ENCODE assay signal across 16 mouse cellular contexts in the genomic region with DNA sequence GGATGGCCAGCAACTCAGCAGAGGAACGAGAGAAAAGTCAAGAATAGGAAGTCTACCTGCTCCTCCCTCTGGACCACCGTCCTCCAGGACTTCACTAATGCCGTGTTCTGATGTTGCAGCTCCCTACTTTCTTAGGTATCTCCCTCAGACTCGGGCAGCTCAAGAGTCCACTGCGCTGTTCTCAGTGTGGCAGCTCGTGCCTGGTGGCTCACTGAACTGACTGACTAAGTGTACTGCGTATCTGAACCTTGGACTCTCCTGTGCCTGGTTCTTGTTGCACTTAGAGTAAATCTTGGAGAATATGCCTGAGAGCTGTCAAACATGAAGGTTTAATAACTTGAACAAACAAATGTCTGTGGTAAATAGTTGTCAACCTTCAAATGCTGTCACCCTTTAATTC.
"Had no signal": no experiment of that assay in that cellular context is flagged by ENCODE, and none has a peak within 500 bp of the region (broad histone marks: within the 10 kb centered on the region; RNA-seq: fewer than 3 reads in every experiment).

No protein-coding gene starts in this region.

- H3K4me3 ChIP-seq: layer of hippocampus, adult 2 months; limb, embryonic 12.5 days; liver, embryonic 13.5 days; lung, embryonic 15.5 days; megakaryocyte, embryonic 14.5 days; neural tube, embryonic 13.5 days; stomach, embryonic 15.5 days had no signal

- ATAC-seq: liver, postnatal 0 days; midbrain, embryonic 16.5 days had no signal

- DNase-seq: liver; liver, embryonic 13.5 days; liver, postnatal 0 days; lung, postnatal 14 days; right cerebral cortex, postnatal 14 days; thymus, postnatal 36 days had no signal

- H3K9ac ChIP-seq: limb, embryonic 12.5 days; liver, embryonic 13.5 days; liver, postnatal 0 days; lung, embryonic 15.5 days; neural tube, embryonic 13.5 days; stomach, embryonic 15.5 days had no signal

- H3K4me2 ChIP-seq: limb, embryonic 12.5 days; liver, embryonic 13.5 days; lung, embryonic 15.5 days; midbrain, embryonic 11.5 days; neural tube, embryonic 13.5 days; stomach, embryonic 15.5 days had no signal

- H3K9me3 ChIP-seq: limb, embryonic 12.5 days; liver, embryonic 13.5 days; lung, embryonic 15.5 days; neural tube, embryonic 13.5 days; stomach, embryonic 15.5 days had no signal

- H3K27ac ChIP-seq: kidney, postnatal 0 days; layer of hippocampus, adult 2 months; limb, embryonic 12.5 days; liver, embryonic 13.5 days; lung, embryonic 15.5 days; macrophage; neural tube, embryonic 13.5 days; stomach, embryonic 15.5 days had no signal

- H3K27me3 ChIP-seq: limb, embryonic 12.5 days; liver, embryonic 13.5 days; lung, embryonic 15.5 days; neural tube, embryonic 13.5 days; stomach, embryonic 15.5 days had no signal

- H3K36me3 ChIP-seq: limb, embryonic 12.5 days; liver, embryonic 13.5 days; lung, embryonic 15.5 days; stomach, embryonic 15.5 days had no signal

- H3K4me1 ChIP-seq: limb, embryonic 12.5 days; lung, embryonic 15.5 days; megakaryocyte, embryonic 14.5 days; neural tube, embryonic 13.5 days; stomach, embryonic 15.5 days had no signal
